Mouse (Mus musculus): ENCODE results near the gene Sar1a. TPM values are rescaled to one million over a fixed set of nuclear protein-coding genes. Genes with fewer than 3 reads are reported as not detected.
A peak's percentile ranks its signal among the peaks of the same experiment; 100 is the strongest.

The Sar1a gene
- total RNA-seq, 2 experiments from 2014 or later: 122 to 128 TPM

GRCm38 (mm10) chr10:61723271-61723670, 43.2 kb downstream of the Sar1a start:
- no peak for DNase-seq (ENCODE audit: low spot score in 2 of 2)

GRCm38 (mm10) chr10:61729181-61729580, 49.1 kb downstream of the Sar1a start:
- DNase-seq (ENCODE audit: low spot score in 2 of 2): no peak

GRCm38 (mm10) chr10:61730171-61730570, 50.1 kb downstream of the Sar1a start:
- no peak for DNase-seq (ENCODE audit: low spot score in 2 of 2)

GRCm38 (mm10) chr10:61734377-61734776, 54.3 kb downstream of the Sar1a start:
- no peak for DNase-seq (ENCODE audit: low spot score in 2 of 2)

GRCm38 (mm10) chr10:61736671-61737078, 56.6 kb downstream of the Sar1a start:
- peak in 1 of 2 experiments; percentile 15 for DNase-seq (ENCODE audit: low spot score in 2 of 2)

GRCm38 (mm10) chr10:61737537-61737936, 57.4 kb downstream of the Sar1a start:
- no peak for DNase-seq (ENCODE audit: low spot score in 2 of 2)

- no peak for DNase-seq (ENCODE audit: low spot score in 2 of 2)
Measured at GRCm38 (mm10) chr10:61738126-61738525, 58.0 kb downstream of the Sar1a start.

- DNase-seq (ENCODE audit: low spot score in 2 of 2): no peak
Measured at GRCm38 (mm10) chr10:61741306-61741705, 61.2 kb downstream of the Sar1a start.

- DNase-seq (ENCODE audit: low spot score in 2 of 2): no peak
Measured at GRCm38 (mm10) chr10:61741873-61742272, 61.8 kb downstream of the Sar1a start.

- DNase-seq (ENCODE audit: low spot score in 2 of 2): no peak
Measured at GRCm38 (mm10) chr10:61742336-61742735, 62.2 kb downstream of the Sar1a start.

Other genes starting within 250 kb of the Sar1a start
- 10 to 100 TPM; 49.2 to 53.4 TPM for gene Eif4ebp2, start 227.6 kb upstream of the Sar1a start, total RNA-seq (2021)
- gene Lrrc20, start 204.5 kb upstream of the Sar1a start, total RNA-seq (2021): 10 to 100 TPM; 18.7 to 21.7 TPM
- 1 to 10 TPM; 2.0 to 2.5 TPM for gene Npffr1, start 84.8 kb upstream of the Sar1a start, total RNA-seq (2021)
- gene Ppa1, start 31.7 kb upstream of the Sar1a start, total RNA-seq (2021): 100 to 1,000 TPM; 113 to 114 TPM
- 10 to 100 TPM; 22.0 to 23.1 TPM for gene Tysnd1, start 15.2 kb downstream of the Sar1a start, total RNA-seq (2021)
- gene Aifm2, start 35.0 kb downstream of the Sar1a start, total RNA-seq (2021): 1 to 10 TPM; 9.3 to 9.8 TPM
- gene H2afy2, start 103.8 kb downstream of the Sar1a start, total RNA-seq (2021): 10 to 100 TPM; 19.1 to 21.0 TPM

All from left cerebral cortex, adult 18-20 months (tissue).